Mouse (Mus musculus): ENCODE results near the gene Atp6v0d1. TPM values are rescaled to one million over a fixed set of nuclear protein-coding genes. Genes with fewer than 3 reads are reported as not detected.

Gene Atp6v0d1
- total and polyA plus RNA-seq, 3 experiments, result 51.1 to 83.8 TPM; not detected in 1

GRCm38 (mm10) chr8:105613830-105614511 is 48.1 kb upstream of the Atp6v0d1 start:
- TF ChIP-seq MYC (IDR thresholded peaks at IDR 0.05; ENCODE audit: low read depth, low read length) (no peak), TAL1 (IDR thresholded peaks at IDR 0.05; ENCODE audit: low read length) (no peak), ZMIZ1 (IDR thresholded peaks at IDR 0.05; ENCODE audit: low read depth, low read length) (no peak), ZKSCAN1 (IDR thresholded peaks at IDR 0.05; ENCODE audit: low read depth, low read length) (no peak), E2F4 (IDR thresholded peaks at IDR 0.05; ENCODE audit: borderline replicate concordance, low read depth, low read length) (no peak), UBTF (IDR thresholded peaks at IDR 0.05; ENCODE audit: borderline replicate concordance, insufficient read depth, low read depth, low read length) (no peak), MAX (IDR thresholded peaks at IDR 0.05; ENCODE audit: low read length) (no peak), CTCF (IDR thresholded peaks at IDR 0.05 in 2 of 3, conservative IDR thresholded peaks at IDR 0.05 in 1 of 3; ENCODE audit: control insufficient read depth in 1 of 3, insufficient read depth in 1 of 3, low read depth in 2 of 3, low read length in 3 of 3, poor library complexity in 1 of 3, severe bottlenecking in 1 of 3) (no peak), KAT2A (conservative IDR thresholded peaks at IDR 0.05; ENCODE audit: low read depth, low read length) (no peak), MYB (IDR thresholded peaks at IDR 0.05; ENCODE audit: low read depth, low read length) (no peak), BHLHE40 (IDR thresholded peaks at IDR 0.05; ENCODE audit: borderline replicate concordance, low read depth, low read length) (no peak), ZC3H11A (IDR thresholded peaks at IDR 0.05; ENCODE audit: low read depth, low read length) (no peak), GABPA (IDR thresholded peaks at IDR 0.05; ENCODE audit: low read depth, low read length) (no peak), RAD21 (IDR thresholded peaks at IDR 0.05; ENCODE audit: low read depth, low read length) (no peak), MAFK (IDR thresholded peaks at IDR 0.05; ENCODE audit: borderline replicate concordance, low read depth, low read length) (no peak), POLR2AphosphoS5 (IDR thresholded peaks at IDR 0.05; ENCODE audit: borderline replicate concordance, low read depth, low read length) (no peak)
- Histone ChIP-seq H3K9ac (ENCODE audit: control insufficient read depth, low read depth, low read length, poor library complexity, severe bottlenecking) (no peak overlapping the region), H3K4me3 (ENCODE audit: control insufficient read depth in 1 of 2, insufficient read depth in 1 of 2, low read depth in 2 of 2, low read length in 2 of 2) (no peak overlapping the region), H3K9me3 (replicated peaks; ENCODE audit: insufficient read depth, low read length) (no peaks in the 10 kb centered on the region), H3K36me3 (ENCODE audit: control insufficient read depth in 1 of 2, insufficient read depth in 2 of 2, low read length in 2 of 2) (peaks cover 21 to 30% of the 10 kb centered on the region in 2 experiments), H3K27me3 (ENCODE audit: control insufficient read depth in 1 of 2, insufficient read depth in 2 of 2, low read length in 2 of 2) (no peaks in the 10 kb centered on the region), H3K27ac (ENCODE audit: control insufficient read depth, low read depth, low read length) (no peak overlapping the region), H3K4me1 (ENCODE audit: control insufficient read depth in 1 of 2, insufficient read depth in 2 of 2, low read length in 2 of 2) (peaks cover 12 to 23% of the 10 kb centered on the region in 2 experiments), H3K79me2 (ENCODE audit: control insufficient read depth, insufficient read depth, low read length, poor library complexity) (peaks cover 35% of the 10 kb centered on the region)
- no peak for DNase-seq (ENCODE audit: low read depth, low spot score)

- Histone ChIP-seq H3K36me3 (ENCODE audit: control insufficient read depth in 1 of 2, insufficient read depth in 2 of 2, low read length in 2 of 2) (peaks cover 27 to 28% of the 10 kb centered on the region in 2 experiments), H3K27ac (ENCODE audit: control insufficient read depth, low read depth, low read length) (no peak overlapping the region), H3K9ac (ENCODE audit: control insufficient read depth, low read depth, low read length, poor library complexity, severe bottlenecking) (no peak overlapping the region), H3K4me3 (ENCODE audit: control insufficient read depth in 1 of 2, insufficient read depth in 1 of 2, low read depth in 2 of 2, low read length in 2 of 2) (no peak overlapping the region), H3K9me3 (replicated peaks; ENCODE audit: insufficient read depth, low read length) (no peaks in the 10 kb centered on the region), H3K4me1 (ENCODE audit: control insufficient read depth in 1 of 2, insufficient read depth in 2 of 2, low read length in 2 of 2) (peaks cover 20 to 32% of the 10 kb centered on the region in 2 experiments), H3K27me3 (ENCODE audit: control insufficient read depth in 1 of 2, insufficient read depth in 2 of 2, low read length in 2 of 2) (no peaks in the 10 kb centered on the region), H3K79me2 (ENCODE audit: control insufficient read depth, insufficient read depth, low read length, poor library complexity) (peaks cover 44% of the 10 kb centered on the region)
- TF ChIP-seq POLR2A (IDR thresholded peaks at IDR 0.05; ENCODE audit: control insufficient read depth in 1 of 2, insufficient read depth in 1 of 2, low read depth in 1 of 2, low read length in 2 of 2, poor library complexity in 1 of 2) (no peak), E2F4 (IDR thresholded peaks at IDR 0.05; ENCODE audit: borderline replicate concordance, low read depth, low read length) (no peak), HCFC1 (IDR thresholded peaks at IDR 0.05; ENCODE audit: low read depth, low read length) (no peak), MAX (IDR thresholded peaks at IDR 0.05; ENCODE audit: low read length) (no peak), ZNF384 (IDR thresholded peaks at IDR 0.05; ENCODE audit: low read depth, low read length) (no peak), KAT2A (conservative IDR thresholded peaks at IDR 0.05; ENCODE audit: low read depth, low read length) (no peak), SMC3 (IDR thresholded peaks at IDR 0.05; ENCODE audit: low read depth, low read length) (no peak)
- DNase-seq (ENCODE audit: low read depth, low spot score), result no peak
Observed at GRCm38 (mm10) chr8:105613037-105613436, 47.2 kb upstream of the Atp6v0d1 start.

Measured in MEL (cell line).